Comparison of ENCODE assay signal across 24 mouse cellular contexts in genomic region chr5:73615211-73615610, GRCm38 (mm10). TPM values are rescaled to one million over a fixed set of nuclear protein-coding genes. Genes with fewer than 3 reads are reported as not detected.
DNase-seq lines count a peak whose midpoint lies in the region; ATAC-seq lines count a peak whose summit lies in the region.
"Had no signal": no experiment of that assay in that cellular context is flagged by ENCODE, and none has a peak within 500 bp of the region (broad histone marks: within the 10 kb centered on the region; RNA-seq: fewer than 3 reads in every experiment).

No protein-coding gene starts in this region.

- 0 out of 2 replicates have a peak, but pooled peaks cover 7% of the 10 kb centered on the region for H3K9me3 ChIP-seq in limb, embryonic 13.5 days
- H3K9me3 ChIP-seq in limb, embryonic 10.5 days (replicated peaks) = no peaks in the 10 kb centered on the region
- H3K9me3 ChIP-seq in forebrain, embryonic 14.5 days (replicated peaks; ENCODE audit: control insufficient read depth, low read length) = no peaks in the 10 kb centered on the region
- H3K9me3 ChIP-seq: G1E; hindbrain, embryonic 12.5 days had no signal

- ATAC-seq in limb, embryonic 13.5 days (ENCODE audit: low FRiP score, low read depth) = no peak
- peak; percentile 48 to 57 for ATAC-seq in hematopoietic stem cell, adult 5-6 weeks (replicated peaks in 1 of 2; ENCODE audit: insufficient read depth in 1 of 2, low FRiP score in 2 of 2, low TSS enrichment in 1 of 2, low read depth in 1 of 2, poor library complexity in 2 of 2, severe bottlenecking in 2 of 2)
- no peak for ATAC-seq in forebrain, embryonic 14.5 days
- ATAC-seq: CD4-positive, CD25-positive, alpha-beta regulatory T cell, adult 4 months; hindbrain, embryonic 16.5 days; inflammation-experienced regulatory T-cells, adult 6 months had no signal

- no peaks in the 10 kb centered on the region for H3K27me3 ChIP-seq in limb, embryonic 13.5 days
- no peaks in the 10 kb centered on the region for H3K27me3 ChIP-seq in limb, embryonic 10.5 days (ENCODE audit: low read depth, poor library complexity, severe bottlenecking)
- H3K27me3 ChIP-seq in forebrain, embryonic 14.5 days (replicated peaks; ENCODE audit: control insufficient read depth, insufficient read depth, low read length) = no peaks in the 10 kb centered on the region
- H3K27me3 ChIP-seq: forebrain, embryonic 12.5 days; heart, embryonic 13.5 days; hindbrain, embryonic 12.5 days had no signal

- no peaks in the 10 kb centered on the region for H3K36me3 ChIP-seq in limb, embryonic 13.5 days
- no peaks in the 10 kb centered on the region for H3K36me3 ChIP-seq in limb, embryonic 10.5 days
- H3K36me3 ChIP-seq in forebrain, embryonic 14.5 days (ENCODE audit: control insufficient read depth, insufficient read depth, low read length) = no peaks in the 10 kb centered on the region
- H3K36me3 ChIP-seq: forebrain, embryonic 12.5 days; G1E; heart, embryonic 13.5 days; hindbrain, embryonic 12.5 days had no signal

- no peak overlapping the region for H3K9ac ChIP-seq in limb, embryonic 13.5 days
- H3K9ac ChIP-seq in forebrain, embryonic 14.5 days (ENCODE audit: low read length) = no peak overlapping the region
- H3K9ac ChIP-seq: forebrain, embryonic 12.5 days; forebrain, postnatal 0 days; heart, embryonic 13.5 days; hindbrain, embryonic 12.5 days had no signal

- H3K4me1 ChIP-seq in limb, embryonic 13.5 days = peaks cover 8% of the 10 kb centered on the region
- H3K4me1 ChIP-seq in limb, embryonic 10.5 days = no peaks in the 10 kb centered on the region
- H3K4me1 ChIP-seq in forebrain, embryonic 14.5 days (ENCODE audit: control insufficient read depth, insufficient read depth, low read length) = no peaks in the 10 kb centered on the region
- H3K4me1 ChIP-seq: forebrain, embryonic 12.5 days; heart, embryonic 13.5 days; hindbrain, embryonic 12.5 days had no signal

- DNase-seq in limb, embryonic 10.5 days (ENCODE audit: low spot score) = no peak
- DNase-seq in brain, adult 2 months (ENCODE audit: low read depth, low spot score) = peak; percentile 67
- DNase-seq in thymus, postnatal 25 days = peak; percentile 19
- DNase-seq in adrenal gland, postnatal 10 days = no peak
- DNase-seq in forebrain, embryonic 14.5 days (ENCODE audit: low spot score) = no peak
- DNase-seq: adrenal gland, postnatal 14 days; B cell, adult 2 months; cerebellum, adult 18-20 months; cerebellum, adult 9-11 months; cerebellum, postnatal 36 days; forebrain, postnatal 0 days; gastrocnemius, postnatal 14 days; heart, postnatal 36 days had no signal

- peak overlapping the region; percentile 11; the same call in 1 of the 2 replicates for H3K4me2 ChIP-seq in limb, embryonic 13.5 days (replicated peaks)
- no peak overlapping the region for H3K4me2 ChIP-seq in forebrain, embryonic 14.5 days (ENCODE audit: low read length)
- H3K4me2 ChIP-seq: forebrain, embryonic 12.5 days; heart, embryonic 13.5 days; hindbrain, embryonic 12.5 days had no signal

- no peak overlapping the region for H3K27ac ChIP-seq in limb, embryonic 13.5 days
- H3K27ac ChIP-seq in limb, embryonic 10.5 days = no peak overlapping the region
- no peak overlapping the region for H3K27ac ChIP-seq in forebrain, embryonic 14.5 days (ENCODE audit: low read depth, low read length)
- H3K27ac ChIP-seq: forebrain, embryonic 12.5 days; heart, embryonic 13.5 days; hindbrain, embryonic 12.5 days had no signal

- 37% methylated on average over 7 of the region's 7 CpGs for WGBS in limb, embryonic 13.5 days
- 85% methylated on average over 7 of the region's 7 CpGs for WGBS in limb, embryonic 10.5 days
- 83% methylated on average over 7 of the region's 7 CpGs for WGBS in forebrain, embryonic 14.5 days

- H3K4me3 ChIP-seq in limb, embryonic 13.5 days = no peak overlapping the region
- H3K4me3 ChIP-seq in limb, embryonic 10.5 days = no peak overlapping the region
- no peak overlapping the region for H3K4me3 ChIP-seq in forebrain, embryonic 14.5 days (ENCODE audit: low read depth, low read length)
- H3K4me3 ChIP-seq: forebrain, embryonic 12.5 days; heart, embryonic 13.5 days; hindbrain, embryonic 12.5 days had no signal

RNA-seq across cellular contexts. Expression of gene Lrrc66, which starts 17.1 kb away (rescaled TPM):
- polyA plus RNA-seq in limb, embryonic 13.5 days (2015; fragmentation: Nextera tagmentation; extraction: Ambion mirVana) = not detected in 2 replicates
- polyA plus RNA-seq in limb, embryonic 10.5 days (2016; fragmentation: Nextera tagmentation; extraction: Ambion mirVana) = 0.04 TPM in 1 of 2 replicates, not detected in the other
- 1.1 and 2.4 TPM in 2 replicates for total RNA-seq in hematopoietic stem cell, adult 5-6 weeks (2017)
- not detected for total RNA-seq in adrenal gland, postnatal 10 days (2021)
- not detected in 2 replicates for polyA plus RNA-seq in forebrain, embryonic 14.5 days (2014; fragmentation: Nextera tagmentation; extraction: Ambion mirVana)
- total RNA-seq: adrenal gland, postnatal 14 days; gastrocnemius, adult 18-20 months; gastrocnemius, postnatal 14 days; heart, postnatal 36 days had no signal
- polyA plus RNA-seq: forebrain, embryonic 12.5 days; forebrain, postnatal 0 days; gonadal fat pad, adult 2 months; hindbrain, embryonic 12.5 days; hindbrain, embryonic 16.5 days had no signal

RNA-seq across cellular contexts. Expression of gene Sgcb, which starts 32.4 kb away (rescaled TPM):
- 44.9 and 46.5 TPM in 2 replicates for polyA plus RNA-seq in limb, embryonic 13.5 days (2015; fragmentation: Nextera tagmentation; extraction: Ambion mirVana)
- 22.3 and 26.5 TPM in 2 replicates for polyA plus RNA-seq in limb, embryonic 10.5 days (2016; fragmentation: Nextera tagmentation; extraction: Ambion mirVana)
- 5.8 and 6.5 TPM in 2 replicates for total RNA-seq in hematopoietic stem cell, adult 5-6 weeks (2017)
- 10 to 100 TPM; 22.3 to 30.1 TPM for total RNA-seq in adrenal gland, postnatal 10 days (2021)
- polyA plus RNA-seq in forebrain, embryonic 14.5 days (2014; fragmentation: Nextera tagmentation; extraction: Ambion mirVana) = 20.9 and 25.6 TPM in 2 replicates

RNA-seq across cellular contexts. Expression of gene Spata18, which starts 36.0 kb away (rescaled TPM):
- 1.7 and 1.9 TPM in 2 replicates for polyA plus RNA-seq in limb, embryonic 13.5 days (2015; fragmentation: Nextera tagmentation; extraction: Ambion mirVana)
- 1.5 and 2.1 TPM in 2 replicates for polyA plus RNA-seq in limb, embryonic 10.5 days (2016; fragmentation: Nextera tagmentation; extraction: Ambion mirVana)
- total RNA-seq in hematopoietic stem cell, adult 5-6 weeks (2017) = 0.25 TPM in 1 of 2 replicates, not detected in the other
- total RNA-seq in adrenal gland, postnatal 10 days (2021) = under 1 TPM in 1 of 2 experiments, not detected in 1; 0.15 TPM
- polyA plus RNA-seq in forebrain, embryonic 14.5 days (2014; fragmentation: Nextera tagmentation; extraction: Ambion mirVana) = 0.36 and 0.83 TPM in 2 replicates
- total RNA-seq: adrenal gland, postnatal 14 days; G1E had no signal
- polyA plus RNA-seq: CD4-positive, CD25-positive, alpha-beta regulatory T cell, adult 4 months; G1E; inflammation-experienced regulatory T-cells, adult 6 months had no signal

Comparison
In these comparisons a context has a peak if more than half of its experiments do, and no peak if none do; other contexts are left out.
1. ATAC-seq: peak in hematopoietic stem cell, adult 5-6 weeks (2 of 2); none in limb, embryonic 13.5 days (single experiment) and forebrain, embryonic 14.5 days (single experiment).
2. DNase-seq: peak in brain, adult 2 months (single experiment) and thymus, postnatal 25 days (single experiment); none in limb, embryonic 10.5 days (single experiment), adrenal gland, postnatal 10 days (single experiment) and forebrain, embryonic 14.5 days (single experiment).